Mouse (Mus musculus): ENCODE data around the gene Vmn2r50.
"Not testable (repeated sequence)": the region's sequence is repeated elsewhere in the genome, so short reads cannot be mapped to it uniquely, and the experiment has no call there.

Vmn2r50 gene

GRCm38 (mm10) chr7:10053196-10053595 lies at the start of gene Vmn2r50:
TSS of gene Vmn2r50 (minus strand) at chr7:10053296.
- DNase-seq, result not testable (repeated sequence)

GRCm38 (mm10) chr7:9992157-9992556 lies 60.9 kb downstream of the Vmn2r50 start, which contains the start of gene Vmn2r49:
TSS of gene Vmn2r49 (minus strand) at chr7:9992257.
- DNase-seq, result not testable (repeated sequence)
